Mouse (Mus musculus): ENCODE measurements at regions not wholly inside any gene's neighbourhood (a gene's known extent, or its start where the extent isn't known, plus 50 kb on each side); places are given as distances from the start of the nearest gene placed in this dataset.
A peak's percentile ranks its signal among the peaks of the same experiment; 100 is the strongest.

- Histone ChIP-seq H3K4me1 (ENCODE audit: insufficient read depth, low read depth, low read length) (no peaks in the 10 kb centered on the region), H3K36me3 (ENCODE audit: insufficient read depth, low read length) (no peaks in the 10 kb centered on the region), H3K9me3 (ENCODE audit: low read length) (no peaks in the 10 kb centered on the region), H3K27ac (ENCODE audit: low read length) (no peak overlapping the region), H3K4me3 (ENCODE audit: low read depth, low read length) (no peak overlapping the region), H3K4me2 (replicated peaks; ENCODE audit: low read depth, low read length) (no peak overlapping the region), H3K27me3 (replicated peaks; ENCODE audit: insufficient read depth, low read length) (no peaks in the 10 kb centered on the region), H3K9ac (replicated peaks; ENCODE audit: low read depth) (no peak overlapping the region)
- ATAC-seq, result no peak
- no peak for DNase-seq (ENCODE audit: low spot score)
- TF ChIP-seq EP300 (IDR thresholded peaks at IDR 0.05) (no peak), CTCF (IDR thresholded peaks at IDR 0.05) (no peak)
- WGBS, result 84% methylated on average over 7 of the region's 7 CpGs
These were observed 267.6 kb downstream of the Rnf152 start for GRCm38 (mm10) chr1:105088765-105089520.

DNA sequence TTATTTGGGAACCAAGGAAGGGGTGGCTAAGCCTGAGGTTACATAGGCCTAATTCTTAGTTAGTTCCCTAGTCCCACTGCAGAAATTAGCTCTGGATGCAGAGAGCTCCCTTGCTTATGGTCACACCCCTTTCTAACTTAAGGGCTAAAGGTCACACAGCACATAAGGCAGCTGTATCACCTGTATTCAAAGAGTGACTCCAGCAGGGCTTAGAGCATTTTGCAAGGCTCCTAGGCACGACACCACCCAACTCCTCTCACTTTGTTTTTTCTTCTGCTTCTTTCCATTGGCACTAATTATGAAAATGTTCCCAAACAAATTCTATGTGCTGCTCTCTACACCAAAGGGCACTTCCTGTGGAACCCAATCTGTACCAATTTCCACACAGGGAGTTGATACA lies 268.9 kb downstream of the Rnf152 start:
- Histone ChIP-seq H3K9ac (replicated peaks; ENCODE audit: low read depth) (no peak overlapping the region), H3K9me3 (ENCODE audit: low read length) (no peaks in the 10 kb centered on the region), H3K27me3 (replicated peaks; ENCODE audit: insufficient read depth, low read length) (no peaks in the 10 kb centered on the region), H3K4me2 (replicated peaks; ENCODE audit: low read depth, low read length) (no peak overlapping the region), H3K36me3 (ENCODE audit: insufficient read depth, low read length) (no peaks in the 10 kb centered on the region), H3K4me3 (ENCODE audit: low read depth, low read length) (no peak overlapping the region), H3K4me1 (ENCODE audit: insufficient read depth, low read depth, low read length) (no peaks in the 10 kb centered on the region), H3K27ac (ENCODE audit: low read length) (no peak overlapping the region)
- no peak for DNase-seq (ENCODE audit: low spot score)
- WGBS, result 73% methylated on average over 1 of the region's 1 CpGs
- no peak for ATAC-seq
- TF ChIP-seq CTCF (IDR thresholded peaks at IDR 0.05) (no peak), EP300 (IDR thresholded peaks at IDR 0.05) (no peak)

- 84% methylated on average over 3 of the region's 3 CpGs for WGBS
- TF ChIP-seq EP300 (IDR thresholded peaks at IDR 0.05), result no peak
- TF ChIP-seq CTCF (IDR thresholded peaks at IDR 0.05), result no peak
- Histone ChIP-seq H3K9ac (replicated peaks; ENCODE audit: low read depth) (no peak overlapping the region), H3K27ac (ENCODE audit: low read length) (no peak overlapping the region), H3K4me1 (ENCODE audit: insufficient read depth, low read depth, low read length) (no peaks in the 10 kb centered on the region), H3K27me3 (replicated peaks; ENCODE audit: insufficient read depth, low read length) (no peaks in the 10 kb centered on the region), H3K9me3 (ENCODE audit: low read length) (no peaks in the 10 kb centered on the region), H3K4me3 (ENCODE audit: low read depth, low read length) (no peak overlapping the region), H3K4me2 (replicated peaks; ENCODE audit: low read depth, low read length) (no peak overlapping the region), H3K36me3 (ENCODE audit: insufficient read depth, low read length) (no peaks in the 10 kb centered on the region)
- no peak for DNase-seq (ENCODE audit: low spot score)
- ATAC-seq, result no peak
These were observed 272.0 kb downstream of the Rnf152 start for GRCm38 (mm10) chr1:105084556-105084955.

- Histone ChIP-seq H3K9me3 (ENCODE audit: low read length) (no peaks in the 10 kb centered on the region), H3K27ac (ENCODE audit: low read length) (no peak overlapping the region), H3K27me3 (replicated peaks; ENCODE audit: insufficient read depth, low read length) (no peaks in the 10 kb centered on the region), H3K4me3 (ENCODE audit: low read depth, low read length) (no peak overlapping the region), H3K4me2 (replicated peaks; ENCODE audit: low read depth, low read length) (no peak overlapping the region), H3K9ac (replicated peaks; ENCODE audit: low read depth) (no peak overlapping the region), H3K4me1 (ENCODE audit: insufficient read depth, low read depth, low read length) (no peaks in the 10 kb centered on the region), H3K36me3 (ENCODE audit: insufficient read depth, low read length) (no peaks in the 10 kb centered on the region)
- no peak for ATAC-seq
- WGBS, result 87% methylated on average over 6 of the region's 6 CpGs
- no peak for DNase-seq (ENCODE audit: low spot score)
- TF ChIP-seq CTCF (IDR thresholded peaks at IDR 0.05), result no peak
- TF ChIP-seq EP300 (IDR thresholded peaks at IDR 0.05), result no peak
These were observed 272.9 kb downstream of the Rnf152 start for GRCm38 (mm10) chr1:105083551-105084103.

DNA sequence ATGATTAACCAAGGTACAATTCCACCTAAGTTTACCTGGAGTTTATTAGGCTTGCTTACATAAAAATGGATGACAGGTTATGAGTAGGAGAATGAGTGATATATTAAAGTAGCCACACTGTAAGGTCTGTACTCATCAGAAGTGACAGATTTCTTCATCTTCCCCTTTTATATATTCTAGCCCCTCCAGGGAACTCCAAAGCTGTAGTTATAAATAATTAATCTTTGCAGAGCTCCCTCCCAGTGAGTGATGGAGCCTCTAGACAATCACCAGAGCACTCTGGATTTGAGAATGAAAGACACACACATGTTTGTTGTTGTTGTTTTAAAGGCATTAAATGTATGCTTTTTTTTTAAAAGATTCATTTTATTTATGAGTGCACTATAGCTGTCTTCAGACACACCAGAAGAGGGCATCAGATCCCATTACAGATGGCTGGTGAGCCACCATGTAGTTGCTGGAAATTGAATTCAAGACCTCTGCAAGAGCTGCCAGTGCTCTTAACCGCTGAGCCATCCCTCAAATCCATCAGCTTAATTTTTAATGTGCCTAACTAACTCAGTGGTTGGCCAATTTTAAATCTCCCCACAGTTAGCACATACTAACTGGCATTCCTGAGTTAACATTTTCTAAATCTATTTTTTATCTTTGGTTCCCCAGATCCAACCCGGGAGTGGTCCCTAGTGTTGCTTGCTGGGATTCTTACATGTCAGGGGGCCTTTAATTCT lies 273.5 kb downstream of the Rnf152 start:
- Histone ChIP-seq H3K9ac (replicated peaks; ENCODE audit: low read depth) (no peak overlapping the region), H3K9me3 (ENCODE audit: low read length) (no peaks in the 10 kb centered on the region), H3K4me1 (ENCODE audit: insufficient read depth, low read depth, low read length) (no peaks in the 10 kb centered on the region), H3K4me2 (replicated peaks; ENCODE audit: low read depth, low read length) (no peak overlapping the region), H3K27ac (ENCODE audit: low read length) (no peak overlapping the region), H3K27me3 (replicated peaks; ENCODE audit: insufficient read depth, low read length) (no peaks in the 10 kb centered on the region), H3K4me3 (ENCODE audit: low read depth, low read length) (no peak overlapping the region), H3K36me3 (ENCODE audit: insufficient read depth, low read length) (no peaks in the 10 kb centered on the region)
- DNase-seq (ENCODE audit: low spot score) (no peak), ATAC-seq (no peak)
- TF ChIP-seq EP300 (IDR thresholded peaks at IDR 0.05) (no peak), CTCF (IDR thresholded peaks at IDR 0.05) (no peak)
- 89% methylated on average over 2 of the region's 2 CpGs for WGBS

DNA sequence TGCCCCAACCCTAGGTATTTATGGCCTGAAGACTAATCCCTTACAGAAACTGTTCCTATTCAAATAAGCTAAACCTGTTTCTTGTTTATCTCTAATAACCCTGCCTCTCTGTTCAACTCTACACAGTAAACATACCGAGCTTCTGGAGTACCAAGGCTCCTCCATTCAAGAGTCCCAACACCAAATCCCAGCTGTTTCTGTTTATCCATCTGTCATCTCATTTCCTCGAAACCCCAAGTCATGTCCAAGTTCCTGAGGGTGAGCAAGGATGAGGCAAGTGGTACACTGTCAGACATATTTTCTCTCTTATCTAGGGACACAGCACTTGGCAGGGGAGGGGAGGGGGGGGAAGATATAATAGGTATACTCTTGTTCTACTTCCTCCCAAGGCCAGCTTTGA lies 274.6 kb downstream of the Rnf152 start:
- DNase-seq (ENCODE audit: low spot score), result peak; percentile 67
- no peak overlapping the region for H3K27ac ChIP-seq (ENCODE audit: low read length)
- TF ChIP-seq EP300 (IDR thresholded peaks at IDR 0.05) (0 out of 2 replicates have a peak, but pooled peaks have one; percentile 21), CTCF (IDR thresholded peaks at IDR 0.05) (no peak)
- H3K4me2 ChIP-seq (replicated peaks; ENCODE audit: low read depth, low read length), result no peak overlapping the region
- H3K9ac ChIP-seq (replicated peaks; ENCODE audit: low read depth), result no peak overlapping the region
- no peaks in the 10 kb centered on the region for H3K27me3 ChIP-seq (replicated peaks; ENCODE audit: insufficient read depth, low read length)
- H3K36me3 ChIP-seq (ENCODE audit: insufficient read depth, low read length), result no peaks in the 10 kb centered on the region
- H3K9me3 ChIP-seq (ENCODE audit: low read length), result no peaks in the 10 kb centered on the region
- H3K4me1 ChIP-seq (ENCODE audit: insufficient read depth, low read depth, low read length), result no peaks in the 10 kb centered on the region
- H3K4me3 ChIP-seq (ENCODE audit: low read depth, low read length), result no peak overlapping the region
- peak; percentile 70 for ATAC-seq
- 22% methylated on average over 2 of the region's 2 CpGs for WGBS
